Mouse (Mus musculus) layer of hippocampus, postnatal 14 days (tissue): Measurements from ENCODE around the gene Rpl6. TPM values are rescaled to one million over a fixed set of nuclear protein-coding genes. Genes with fewer than 3 reads are reported as not detected.
A peak's percentile ranks its signal among the peaks of the same experiment; 100 is the strongest.
"Not testable (repeated sequence)": the region's sequence is repeated elsewhere in the genome, so short reads cannot be mapped to it uniquely, and the experiment has no call there.

Experiments
- DNase-seq, 2 experiments: peaks; one replicate each; pipeline ENCODE4 v3.0.0; 2021 to 2022; ENCODE audit warnings: low spot score in 2 of 2, mixed read lengths in 1 of 2
- total RNA-seq, 2 experiments: library from RNA; stranded (reverse); gene quantifications; 2 replicates each; pipeline ENCODE4 v1.2.3; 2021

Gene Rpl6
- total RNA-seq, 2 experiments from 2014 or later, result 457 to 460 TPM

- DNase-seq, result no peak
These were observed 17.1 kb downstream of the Rpl6 start for GRCm38 (mm10) chr5:121221328-121221850.

GRCm38 (mm10) chr5:121224020-121224419 lies 19.7 kb downstream of the Rpl6 start:
- not testable (repeated sequence) for DNase-seq

GRCm38 (mm10) chr5:121224856-121225255 lies 20.6 kb downstream of the Rpl6 start:
- DNase-seq, result no peak

GRCm38 (mm10) chr5:121225854-121226253 lies 21.6 kb downstream of the Rpl6 start:
- no peak for DNase-seq

- no peak for DNase-seq
These were observed 22.1 kb downstream of the Rpl6 start for GRCm38 (mm10) chr5:121226406-121226805.

- DNase-seq, result no peak
These were observed 22.6 kb downstream of the Rpl6 start for GRCm38 (mm10) chr5:121226845-121227244.

GRCm38 (mm10) chr5:121227330-121227729 lies 23.0 kb downstream of the Rpl6 start:
- not testable (repeated sequence) for DNase-seq

GRCm38 (mm10) chr5:121229182-121229581 lies 24.9 kb downstream of the Rpl6 start:
- no peak for DNase-seq

- no peak for DNase-seq
These were observed 26.5 kb downstream of the Rpl6 start for GRCm38 (mm10) chr5:121230811-121231210.

GRCm38 (mm10) chr5:121232789-121233188 lies 28.5 kb downstream of the Rpl6 start:
- DNase-seq, result no peak

- DNase-seq, result no peak
These were observed 29.4 kb downstream of the Rpl6 start for GRCm38 (mm10) chr5:121233726-121234125.

GRCm38 (mm10) chr5:121236171-121236570 lies 31.9 kb downstream of the Rpl6 start:
- peak in 1 of 2 experiments; percentile 57 for DNase-seq

GRCm38 (mm10) chr5:121238208-121238607 lies 33.9 kb downstream of the Rpl6 start:
- no peak for DNase-seq

- DNase-seq, result peak; percentile 45 to 74
These were observed 35.6 kb downstream of the Rpl6 start for GRCm38 (mm10) chr5:121239846-121240245.

GRCm38 (mm10) chr5:121241182-121241581 lies 36.9 kb downstream of the Rpl6 start:
- no peak for DNase-seq

- DNase-seq, result no peak
These were observed 38.0 kb downstream of the Rpl6 start for GRCm38 (mm10) chr5:121242261-121242660.

- no peak for DNase-seq
These were observed 38.4 kb downstream of the Rpl6 start for GRCm38 (mm10) chr5:121242701-121243100.

- DNase-seq, result no peak
These were observed 39.5 kb downstream of the Rpl6 start for GRCm38 (mm10) chr5:121243676-121244364.

GRCm38 (mm10) chr5:121244365-121244731 lies 40.1 kb downstream of the Rpl6 start:
- DNase-seq, result no peak

GRCm38 (mm10) chr5:121245201-121245600 lies 40.9 kb downstream of the Rpl6 start:
- no peak for DNase-seq

GRCm38 (mm10) chr5:121248766-121249394 lies 44.6 kb downstream of the Rpl6 start:
- DNase-seq, result no peak

GRCm38 (mm10) chr5:121249693-121250092 lies 45.4 kb downstream of the Rpl6 start:
- no peak for DNase-seq

- no peak for DNase-seq
These were observed 47.5 kb downstream of the Rpl6 start for GRCm38 (mm10) chr5:121251813-121252212.
